Mouse (Mus musculus): Measurements from ENCODE around the gene Vsnl1. TPM values are rescaled to one million over a fixed set of nuclear protein-coding genes. Genes with fewer than 3 reads are reported as not detected.

The Vsnl1 gene
- polyA plus RNA-seq, 1 experiment = 0.36 TPM

DNA sequence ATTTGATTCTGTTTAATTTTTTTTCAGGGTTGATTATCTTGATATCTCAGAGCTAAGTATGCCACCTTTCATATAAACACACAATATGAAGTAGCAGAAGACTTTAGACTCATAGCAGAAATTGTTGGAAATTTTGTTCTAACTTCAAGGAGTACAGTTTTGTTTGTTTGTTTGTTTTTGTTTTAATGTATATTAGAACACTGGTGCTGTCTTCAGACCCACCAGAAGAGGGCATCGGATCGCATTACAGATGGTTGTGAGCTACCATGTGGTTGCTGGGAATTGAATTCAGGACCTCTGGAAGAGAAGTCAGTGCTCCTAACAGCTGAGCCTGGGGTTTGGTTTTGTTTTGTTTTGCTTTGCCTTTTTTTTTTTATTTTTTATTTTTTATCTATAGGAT, 150.0 kb downstream of the Vsnl1 start:
- no peak overlapping the region for H3K9ac ChIP-seq (ENCODE audit: low read depth, poor library complexity, severe bottlenecking)
- no peak overlapping the region for H3K4me3 ChIP-seq (ENCODE audit: low read depth, low read length)
- H3K27ac ChIP-seq (ENCODE audit: insufficient read depth, low read length) = no peak overlapping the region
- peaks cover 37% of the 10 kb centered on the region for H3K36me3 ChIP-seq (ENCODE audit: control insufficient read depth, insufficient read depth, low read length, poor library complexity, severe bottlenecking)
- no peak for TF ChIP-seq EP300 (IDR thresholded peaks at IDR 0.05; ENCODE audit: insufficient read depth, low read depth, low read length)
- H3K9me3 ChIP-seq (replicated peaks; ENCODE audit: control insufficient read depth, insufficient read depth, low read length, poor library complexity, severe bottlenecking) = no peaks in the 10 kb centered on the region
- H3K4me1 ChIP-seq (ENCODE audit: control insufficient read depth, insufficient read depth, low read length) = no peaks in the 10 kb centered on the region
- H3K27me3 ChIP-seq (ENCODE audit: control insufficient read depth, insufficient read depth, low read length, poor library complexity, severe bottlenecking) = no peaks in the 10 kb centered on the region

GRCm38 (mm10) chr12:11281584-11281983, 154.8 kb downstream of the Vsnl1 start:
- no peak overlapping the region for H3K9ac ChIP-seq (ENCODE audit: low read depth, poor library complexity, severe bottlenecking)
- H3K4me1 ChIP-seq (ENCODE audit: control insufficient read depth, insufficient read depth, low read length) = no peaks in the 10 kb centered on the region
- H3K4me3 ChIP-seq (ENCODE audit: low read depth, low read length) = no peak overlapping the region
- H3K9me3 ChIP-seq (replicated peaks; ENCODE audit: control insufficient read depth, insufficient read depth, low read length, poor library complexity, severe bottlenecking) = no peaks in the 10 kb centered on the region
- H3K27me3 ChIP-seq (ENCODE audit: control insufficient read depth, insufficient read depth, low read length, poor library complexity, severe bottlenecking) = no peaks in the 10 kb centered on the region
- no peak for TF ChIP-seq EP300 (IDR thresholded peaks at IDR 0.05; ENCODE audit: insufficient read depth, low read depth, low read length)
- no peak for TF ChIP-seq POLR2A (IDR thresholded peaks at IDR 0.05; ENCODE audit: insufficient read depth, low read length)
- no peak for TF ChIP-seq CTCF (IDR thresholded peaks at IDR 0.05; ENCODE audit: low read depth, low read length)
- no peak overlapping the region for H3K27ac ChIP-seq (ENCODE audit: insufficient read depth, low read length)
- peaks cover 34% of the 10 kb centered on the region for H3K36me3 ChIP-seq (ENCODE audit: control insufficient read depth, insufficient read depth, low read length, poor library complexity, severe bottlenecking)

DNA sequence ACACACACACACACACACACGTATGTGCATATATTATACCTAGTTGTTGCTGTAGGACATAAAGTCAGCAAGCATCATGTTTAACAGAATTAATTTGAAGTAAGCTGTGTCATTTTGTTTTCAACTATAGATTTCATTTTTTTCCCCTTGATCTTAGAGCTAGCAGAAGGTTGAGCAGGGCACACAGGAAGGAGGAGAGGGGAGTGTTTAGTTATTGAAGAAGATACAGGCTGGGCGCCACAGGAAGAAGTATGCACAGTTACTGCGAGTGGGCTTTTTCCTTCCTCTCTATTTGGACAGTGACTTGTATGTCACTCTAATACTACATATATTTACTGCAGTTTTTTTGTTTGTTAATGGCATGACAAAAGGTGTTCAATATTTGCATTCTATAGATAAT, 156.5 kb downstream of the Vsnl1 start:
- Histone ChIP-seq H3K9me3 (replicated peaks; ENCODE audit: control insufficient read depth, insufficient read depth, low read length, poor library complexity, severe bottlenecking) (no peaks in the 10 kb centered on the region), H3K9ac (ENCODE audit: low read depth, poor library complexity, severe bottlenecking) (no peak overlapping the region), H3K27me3 (ENCODE audit: control insufficient read depth, insufficient read depth, low read length, poor library complexity, severe bottlenecking) (no peaks in the 10 kb centered on the region), H3K27ac (ENCODE audit: insufficient read depth, low read length) (no peak overlapping the region), H3K36me3 (ENCODE audit: control insufficient read depth, insufficient read depth, low read length, poor library complexity, severe bottlenecking) (peaks cover 26% of the 10 kb centered on the region), H3K4me3 (ENCODE audit: low read depth, low read length) (no peak overlapping the region), H3K4me1 (ENCODE audit: control insufficient read depth, insufficient read depth, low read length) (no peaks in the 10 kb centered on the region)
- TF ChIP-seq CTCF (IDR thresholded peaks at IDR 0.05; ENCODE audit: low read depth, low read length) (no peak), EP300 (IDR thresholded peaks at IDR 0.05; ENCODE audit: insufficient read depth, low read depth, low read length) (no peak), POLR2A (IDR thresholded peaks at IDR 0.05; ENCODE audit: insufficient read depth, low read length) (no peak)

- Histone ChIP-seq H3K4me3 (ENCODE audit: low read depth, low read length) (no peak overlapping the region), H3K9me3 (replicated peaks; ENCODE audit: control insufficient read depth, insufficient read depth, low read length, poor library complexity, severe bottlenecking) (no peaks in the 10 kb centered on the region), H3K4me1 (ENCODE audit: control insufficient read depth, insufficient read depth, low read length) (no peaks in the 10 kb centered on the region), H3K36me3 (ENCODE audit: control insufficient read depth, insufficient read depth, low read length, poor library complexity, severe bottlenecking) (peaks cover 25% of the 10 kb centered on the region), H3K27ac (ENCODE audit: insufficient read depth, low read length) (no peak overlapping the region), H3K27me3 (ENCODE audit: control insufficient read depth, insufficient read depth, low read length, poor library complexity, severe bottlenecking) (no peaks in the 10 kb centered on the region), H3K9ac (ENCODE audit: low read depth, poor library complexity, severe bottlenecking) (no peak overlapping the region)
- TF ChIP-seq CTCF (IDR thresholded peaks at IDR 0.05; ENCODE audit: low read depth, low read length) = no peak
- no peak for TF ChIP-seq EP300 (IDR thresholded peaks at IDR 0.05; ENCODE audit: insufficient read depth, low read depth, low read length)
- no peak for TF ChIP-seq POLR2A (IDR thresholded peaks at IDR 0.05; ENCODE audit: insufficient read depth, low read length)
These were observed 159.2 kb downstream of the Vsnl1 start for GRCm38 (mm10) chr12:11277207-11277606.

DNA sequence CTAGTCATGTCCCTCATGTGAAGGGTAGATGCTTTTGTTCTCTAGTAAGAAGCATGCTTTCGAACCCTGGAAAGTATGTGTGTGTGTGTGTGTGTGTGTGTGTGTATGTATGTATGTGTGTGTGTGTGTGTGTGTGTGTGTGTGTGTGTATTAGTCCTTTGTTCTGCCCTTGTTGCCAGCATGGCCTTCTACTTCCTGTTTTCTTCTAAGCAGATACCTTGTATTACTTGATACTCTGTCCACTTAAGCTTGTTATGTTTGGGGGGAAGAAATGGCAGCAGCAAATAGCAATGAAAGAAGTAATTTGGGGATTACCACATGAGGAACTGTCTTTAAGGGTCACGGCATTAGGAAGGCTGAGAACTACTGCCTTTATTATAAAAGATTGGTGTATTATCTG, 159.8 kb downstream of the Vsnl1 start:
- TF ChIP-seq EP300 (IDR thresholded peaks at IDR 0.05; ENCODE audit: insufficient read depth, low read depth, low read length) (no peak), POLR2A (IDR thresholded peaks at IDR 0.05; ENCODE audit: insufficient read depth, low read length) (no peak), CTCF (IDR thresholded peaks at IDR 0.05; ENCODE audit: low read depth, low read length) (no peak)
- Histone ChIP-seq H3K9me3 (replicated peaks; ENCODE audit: control insufficient read depth, insufficient read depth, low read length, poor library complexity, severe bottlenecking) (no peaks in the 10 kb centered on the region), H3K9ac (ENCODE audit: low read depth, poor library complexity, severe bottlenecking) (no peak overlapping the region), H3K4me1 (ENCODE audit: control insufficient read depth, insufficient read depth, low read length) (no peaks in the 10 kb centered on the region), H3K27me3 (ENCODE audit: control insufficient read depth, insufficient read depth, low read length, poor library complexity, severe bottlenecking) (no peaks in the 10 kb centered on the region), H3K27ac (ENCODE audit: insufficient read depth, low read length) (no peak overlapping the region), H3K36me3 (ENCODE audit: control insufficient read depth, insufficient read depth, low read length, poor library complexity, severe bottlenecking) (peaks cover 23% of the 10 kb centered on the region), H3K4me3 (ENCODE audit: low read depth, low read length) (no peak overlapping the region)

Other genes with a start within 250 kb of the Vsnl1 start
- gene Msgn1, start 227.6 kb downstream of the Vsnl1 start, polyA plus RNA-seq (2011; ENCODE audit: insufficient read depth, insufficient read length, low read depth, missing spikeins) = not detected in 2 replicates
- gene Gen1, start 170.8 kb downstream of the Vsnl1 start, polyA plus RNA-seq (2011; ENCODE audit: insufficient read depth, insufficient read length, low read depth, missing spikeins) = 21.2 and 23.9 TPM in 2 replicates
- gene Smc6, start 170.7 kb downstream of the Vsnl1 start, polyA plus RNA-seq (2011; ENCODE audit: insufficient read depth, insufficient read length, low read depth, missing spikeins) = 86.8 and 107 TPM in 2 replicates
- not detected in 2 replicates for gene Rad51ap2, start 19.5 kb upstream of the Vsnl1 start, polyA plus RNA-seq (2011; ENCODE audit: insufficient read depth, insufficient read length, low read depth, missing spikeins)

Data from ES-Bruce4 (cell line).